Mouse (Mus musculus) bone marrow macrophage, adult 2 months (primary cell): ENCODE measurements around the gene Ap1m2. TPM values are rescaled to one million over a fixed set of nuclear protein-coding genes. Genes with fewer than 3 reads are reported as not detected.

Experiments
- H3K27ac ChIP-seq: 2 replicates; pipeline ENCODE4 v1.5.1; 2012; ENCODE audit warnings: low read depth, low read length; ENCODE audit not compliant: insufficient read depth
- H3K4me1 ChIP-seq: 2 replicates; pipeline ENCODE4 v1.6.1; 2012; ENCODE audit warnings: low read length; ENCODE audit not compliant: control insufficient read depth, insufficient read depth
- H3K4me3 ChIP-seq: 2 replicates; pipeline ENCODE4 v1.5.1; 2012; ENCODE audit warnings: mild to moderate bottlenecking, low read length, moderate library complexity; ENCODE audit not compliant: insufficient read depth
- CTCF ChIP-seq: IDR thresholded peaks from 2 replicates; pipeline ENCODE4 v1.5.1; 2012; ENCODE audit warnings: low read depth, mild to moderate bottlenecking, low read length, moderate library complexity
- POLR2A ChIP-seq: IDR thresholded peaks from 2 replicates; pipeline ENCODE4 v1.6.1; 2012; ENCODE audit warnings: mild to moderate bottlenecking, low read depth, low read length, borderline replicate concordance
- polyA plus RNA-seq: library from polyadenylated mRNA; stranded (reverse); fragments of >200 nt; gene quantifications from 2 replicates; pipeline ENCODE4 v1.2.4, GENCODE M21; 2012; ENCODE audit not compliant: missing spikeins, insufficient read depth, insufficient read length

Ap1m2 gene
- polyA plus RNA-seq, 1 experiment = not detected

- TF ChIP-seq CTCF (no peak), POLR2A (no peak)
- H3K4me3 ChIP-seq = peak within 1 kb of the TSS; percentile 22; the same call in 1 of the 2 replicates
- H3K27ac ChIP-seq = no peak within 1 kb of the TSS
- H3K4me1 ChIP-seq = no peaks in the 10 kb centered on the region
Measured at GRCm38 (mm10) chr9:21248326-21248725, 63.8 kb downstream of the Ap1m2 start, which contains the start of gene S1pr5. TSS of gene S1pr5 (minus strand) at chr9:21248443.

GRCm38 (mm10) chr9:21246342-21246741, 65.8 kb downstream of the Ap1m2 start:
- Histone ChIP-seq H3K27ac (no peak overlapping the region), H3K4me3 (no peak overlapping the region), H3K4me1 (no peaks in the 10 kb centered on the region)
- TF ChIP-seq POLR2A = no peak
- TF ChIP-seq CTCF = no peak

GRCm38 (mm10) chr9:21245113-21245487, 67.0 kb downstream of the Ap1m2 start:
- TF ChIP-seq CTCF (no peak), POLR2A (no peak)
- no peak overlapping the region for H3K27ac ChIP-seq
- H3K4me3 ChIP-seq = peak overlapping the region; percentile 48
- H3K4me1 ChIP-seq = no peaks in the 10 kb centered on the region

GRCm38 (mm10) chr9:21244428-21245112, 67.6 kb downstream of the Ap1m2 start:
- Histone ChIP-seq H3K4me3 (peak overlapping the region; percentile 48), H3K4me1 (no peaks in the 10 kb centered on the region), H3K27ac (no peak overlapping the region)
- TF ChIP-seq CTCF (no peak), POLR2A (no peak)

Other genes with a start within 250 kb of the Ap1m2 start
- not detected in 2 replicates for gene Zglp1, start 245.2 kb downstream of the Ap1m2 start, polyA plus RNA-seq
- gene Gm49373, start 239.2 kb downstream of the Ap1m2 start, polyA plus RNA-seq = not detected in 2 replicates
- gene Fdx1l, start 238.7 kb downstream of the Ap1m2 start, polyA plus RNA-seq = 24.8 and 32.1 TPM in 2 replicates
- gene Gm38431, start 220.3 kb downstream of the Ap1m2 start, polyA plus RNA-seq = 0.56 and 1.3 TPM in 2 replicates
- 31.2 and 35.4 TPM in 2 replicates for gene Raver1, start 220.3 kb downstream of the Ap1m2 start, polyA plus RNA-seq
- 46.3 and 47.1 TPM in 2 replicates for gene Tyk2, start 181.1 kb downstream of the Ap1m2 start, polyA plus RNA-seq
- gene Cdc37, start 162.4 kb downstream of the Ap1m2 start, polyA plus RNA-seq = 104 and 110 TPM in 2 replicates
- gene Pde4a, start 146.6 kb downstream of the Ap1m2 start, polyA plus RNA-seq = 13.2 and 14.2 TPM in 2 replicates
- 34.9 and 36.4 TPM in 2 replicates for gene Keap1, start 73.0 kb downstream of the Ap1m2 start, polyA plus RNA-seq
- gene S1pr5, start 63.9 kb downstream of the Ap1m2 start, polyA plus RNA-seq = not detected in 2 replicates
- 10.8 and 11.8 TPM in 2 replicates for gene Atg4d, start 47.0 kb downstream of the Ap1m2 start, polyA plus RNA-seq
- 26.4 and 28.6 TPM in 2 replicates for gene Kri1, start 24.4 kb downstream of the Ap1m2 start, polyA plus RNA-seq
- 33.1 and 33.7 TPM in 2 replicates for gene Cdkn2d, start 20.9 kb downstream of the Ap1m2 start, polyA plus RNA-seq
- 48.8 and 55.0 TPM in 2 replicates for gene Slc44a2, start 8.4 kb upstream of the Ap1m2 start, polyA plus RNA-seq
- 33.3 and 42.9 TPM in 2 replicates for gene Ilf3, start 55.5 kb upstream of the Ap1m2 start, polyA plus RNA-seq
- 9.9 and 14.9 TPM in 2 replicates for gene Qtrt1, start 99.5 kb upstream of the Ap1m2 start, polyA plus RNA-seq
- gene Dnm2, start 112.6 kb upstream of the Ap1m2 start, polyA plus RNA-seq = 118 and 129 TPM in 2 replicates
- 11.3 and 11.8 TPM in 2 replicates for gene Tmed1, start 197.9 kb upstream of the Ap1m2 start, polyA plus RNA-seq
- gene AB124611, start 213.8 kb upstream of the Ap1m2 start, polyA plus RNA-seq = 156 and 179 TPM in 2 replicates
- 19.1 and 20.5 TPM in 2 replicates for gene Carm1, start 234.6 kb upstream of the Ap1m2 start, polyA plus RNA-seq